Mouse (Mus musculus) gastrocnemius, adult 2 months (tissue): Measurements from ENCODE around the gene Rhox4b. TPM values are rescaled to one million over a fixed set of nuclear protein-coding genes. Genes with fewer than 3 reads are reported as not detected.
"Not testable (repeated sequence)": the region's sequence is repeated elsewhere in the genome, so short reads cannot be mapped to it uniquely, and the experiment has no call there.

Experiments
- DNase-seq: peaks from one replicate; pipeline ENCODE4 v3.0.0; 2022
- H3K27ac ChIP-seq: fragments of 200-600 bp; 2 replicates; pipeline ENCODE4 v1.8.1; 2022; ENCODE audit warnings: mild to moderate bottlenecking
- H3K4me3 ChIP-seq: fragments of 200-600 bp; 2 replicates; pipeline ENCODE4 v1.8.1; 2022; ENCODE audit warnings: mild to moderate bottlenecking, moderate library complexity
- intact Hi-C: fragments of 180-260 bp; cut with DNase I; formaldehyde crosslinking; loops from one replicate; pipeline ENCODE4 v1.15.1; 2025
- long read RNA-seq, 2 experiments: library from polyadenylated mRNA; stranded (forward); transcript quantifications; one replicate each; pipeline ENCODE4 v2.0.0; 2021
- total RNA-seq, 2 experiments: library from RNA; stranded (reverse); gene quantifications; 2 replicates each; pipeline ENCODE4 v1.2.3; 2021

Gene Rhox4b
- total RNA-seq, result not detected
- long read RNA-seq, experiment 1, result 0 reads
- long read RNA-seq, experiment 2, result 0 reads

- DNase-seq, H3K27ac ChIP-seq, H3K4me3 ChIP-seq, intact Hi-C loops: not testable (repeated sequence)
Measured at GRCm38 (mm10) chrX:37432194-37432593, at the start of gene Rhox4b. Gene Rhox4b (plus strand): TSS chrX:37432494.

DNA sequence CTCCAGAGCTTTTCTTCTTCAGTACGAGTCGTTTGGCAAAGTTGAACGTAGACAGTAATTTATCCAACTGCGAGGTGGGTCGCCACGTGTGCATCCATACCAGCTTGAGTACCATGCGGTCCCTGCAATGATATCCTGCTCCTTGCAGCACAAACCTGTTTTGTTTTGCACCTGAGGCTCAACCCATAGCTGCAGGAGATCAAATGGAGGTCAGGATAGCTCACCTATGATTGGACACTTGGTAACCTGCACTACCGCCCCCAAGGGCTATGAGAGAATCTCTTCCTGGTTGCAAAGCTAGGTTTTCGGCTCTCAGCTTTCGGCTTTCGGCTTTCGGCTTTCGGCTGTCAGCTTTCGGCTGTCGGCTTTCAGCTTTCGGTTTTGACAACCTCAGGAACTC lies 41.7 kb upstream of the Rhox4b start, which contains the start of gene Rhox4a2:
Rhox4a2 (plus strand) TSS at position 301 of the 400 bp plus-strand sequence.
- H3K27ac ChIP-seq, intact Hi-C loops, H3K4me3 ChIP-seq, DNase-seq: not testable (repeated sequence)

GRCm38 (mm10) chrX:37411767-37412166 lies 20.5 kb upstream of the Rhox4b start, which contains the start of gene Rhox2b:
Gene Rhox2b (plus strand): TSS chrX:37412067.
- DNase-seq, H3K4me3 ChIP-seq, H3K27ac ChIP-seq, intact Hi-C loops: not testable (repeated sequence)

GRCm38 (mm10) chrX:37453380-37453779 lies 21.1 kb downstream of the Rhox4b start, which contains the start of gene Rhox2c:
Gene Rhox2c (plus strand): TSS chrX:37453680.
- DNase-seq, H3K4me3 ChIP-seq, intact Hi-C loops, H3K27ac ChIP-seq: not testable (repeated sequence)

GRCm38 (mm10) chrX:37458285-37458684 lies 26.0 kb downstream of the Rhox4b start, which contains the start of gene Rhox3c:
Gene Rhox3c (plus strand): TSS chrX:37458585.
- DNase-seq, intact Hi-C loops, H3K27ac ChIP-seq, H3K4me3 ChIP-seq: not testable (repeated sequence)

DNA sequence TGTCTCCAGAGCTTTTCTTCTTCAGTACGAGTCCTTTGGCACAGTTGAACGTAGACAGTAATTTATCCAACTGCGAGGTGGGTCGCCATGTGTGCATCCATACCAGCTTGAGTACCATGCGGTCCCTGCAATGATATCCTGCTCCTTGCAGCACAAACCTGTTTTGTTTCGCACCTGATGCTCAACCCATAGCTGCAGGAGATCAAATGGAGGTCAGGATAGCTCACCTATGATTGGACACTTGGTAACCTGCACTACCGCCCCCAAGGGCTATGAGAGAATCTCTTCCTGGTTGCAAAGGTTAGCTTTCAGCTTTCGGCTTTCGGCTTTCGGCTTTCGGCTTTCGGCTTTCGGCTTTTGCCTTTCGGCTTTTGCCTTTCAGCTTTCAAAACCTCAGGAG lies 47.7 kb downstream of the Rhox4b start, which contains the start of gene Rhox4c:
Rhox4c (plus strand) TSS at position 301 of the 400 bp plus-strand sequence.
- H3K4me3 ChIP-seq, H3K27ac ChIP-seq, DNase-seq, intact Hi-C loops: not testable (repeated sequence)

Other genes with a start within 250 kb of the Rhox4b start
- 100 to 1,000 TPM; 357 to 460 TPM for gene Ndufa1, start 241.3 kb upstream of the Rhox4b start, total RNA-seq
- gene Rnf113a1, start 241.2 kb upstream of the Rhox4b start, total RNA-seq, result 1 to 10 TPM; 1.7 to 2.6 TPM
- gene Gm9, start 221.5 kb upstream of the Rhox4b start, total RNA-seq, result not detected
- gene Rhox1, start 210.2 kb upstream of the Rhox4b start, total RNA-seq, result not detected
- gene Rhox2a, start 187.5 kb upstream of the Rhox4b start, total RNA-seq, result not detected
- not detected for gene Rhox3a, start 182.6 kb upstream of the Rhox4b start, total RNA-seq
- not detected for gene Rhox4a, start 167.2 kb upstream of the Rhox4b start, total RNA-seq
- not detected for gene Rhox3a2, start 52.5 kb upstream of the Rhox4b start, total RNA-seq
- gene Rhox4a2, start 41.6 kb upstream of the Rhox4b start, total RNA-seq, result not detected
- not detected for gene Rhox2b, start 20.4 kb upstream of the Rhox4b start, total RNA-seq
- gene Rhox2c, start 21.2 kb downstream of the Rhox4b start, total RNA-seq, result not detected
- gene Rhox3c, start 26.1 kb downstream of the Rhox4b start, total RNA-seq, result not detected
- gene Rhox4c, start 47.8 kb downstream of the Rhox4b start, total RNA-seq, result not detected
- gene Rhox2d, start 60.9 kb downstream of the Rhox4b start, total RNA-seq, result not detected
- not detected for gene Rhox4d, start 81.9 kb downstream of the Rhox4b start, total RNA-seq
- gene Rhox2e, start 98.0 kb downstream of the Rhox4b start, total RNA-seq, result not detected
- not detected for gene Rhox3e, start 109.5 kb downstream of the Rhox4b start, total RNA-seq
- not detected for gene Rhox4e, start 124.9 kb downstream of the Rhox4b start, total RNA-seq
- gene Rhox2f, start 138.9 kb downstream of the Rhox4b start, total RNA-seq, result not detected
- not detected for gene Rhox3f, start 148.5 kb downstream of the Rhox4b start, total RNA-seq
- not detected for gene Rhox4f, start 175.2 kb downstream of the Rhox4b start, total RNA-seq
- not detected for gene Rhox3g, start 196.1 kb downstream of the Rhox4b start, total RNA-seq
- gene Rhox2g, start 211.0 kb downstream of the Rhox4b start, total RNA-seq, result not detected
- gene Rhox4g, start 218.8 kb downstream of the Rhox4b start, total RNA-seq, result not detected
- not detected for gene Rhox3h, start 236.3 kb downstream of the Rhox4b start, total RNA-seq
- gene Rhox2h, start 240.8 kb downstream of the Rhox4b start, total RNA-seq, result not detected